Mouse (Mus musculus) testis, adult 2 months (tissue): ENCODE data around the gene Pard3b.

Experiments used
- CTCF ChIP-seq: fragments of 200-500 bp; IDR thresholded peaks from 2 replicates; pipeline ENCODE4 v1.5.1; 2012; ENCODE audit warnings: low read depth, mild to moderate bottlenecking, inconsistent platforms, low read length, moderate library complexity; ENCODE audit not compliant: control insufficient read depth, insufficient read depth, insufficient replicate concordance
- POLR2A ChIP-seq: fragments of 200-500 bp; IDR thresholded peaks from 2 replicates; pipeline ENCODE4 v1.6.1; 2012; ENCODE audit warnings: low read depth, mild to moderate bottlenecking, inconsistent platforms, low read length, moderate library complexity; ENCODE audit not compliant: control insufficient read depth

GRCm38 (mm10) chr1:61904036-61904435, 265.4 kb downstream of the Pard3b start:
- TF ChIP-seq CTCF (no peak), POLR2A (no peak)
